Mouse (Mus musculus): ENCODE data around the gene Gtpbp3.

GRCm38 (mm10) chr8:71485142-71486135, 2.5 kb upstream of the Gtpbp3 start, which contains the start of gene Ano8:
- TF ChIP-seq CTCF (conservative IDR thresholded peaks at IDR 0.05 in 1 of 2, IDR thresholded peaks at IDR 0.05 in 1 of 2; ENCODE audit: low read depth in 2 of 2, low read length in 2 of 2) (no peak), ZNF384 (IDR thresholded peaks at IDR 0.05; ENCODE audit: low read depth, low read length) (no peak), MAFK (IDR thresholded peaks at IDR 0.05; ENCODE audit: insufficient replicate concordance, low read length) (no peak), CHD2 (IDR thresholded peaks at IDR 0.05; ENCODE audit: low read length) (no peak), POLR2AphosphoS2 (IDR thresholded peaks at IDR 0.05; ENCODE audit: low read depth, low read length) (no peak), KAT2A (IDR thresholded peaks at IDR 0.05; ENCODE audit: insufficient replicate concordance, low read length) (no peak), MYC (IDR thresholded peaks at IDR 0.05; ENCODE audit: low read depth, low read length) (no peak), SMC3 (IDR thresholded peaks at IDR 0.05; ENCODE audit: low read depth, low read length) (no peak), USF2 (conservative IDR thresholded peaks at IDR 0.05; ENCODE audit: low read depth, low read length) (no peak), POLR2A (IDR thresholded peaks at IDR 0.05; ENCODE audit: low read depth, low read length) (peak; percentile 29; the same call in 1 of the 2 replicates)
